Mouse (Mus musculus) midbrain, postnatal 0 days (tissue): Measurements from ENCODE around the gene Nrarp. TPM values are rescaled to one million over a fixed set of nuclear protein-coding genes. Genes with fewer than 3 reads are reported as not detected.

Experiments
- ATAC-seq: fragments of 200-750 bp; cut with Nextera tagmentation; 2 replicates; pipeline ENCODE4 v1.8.0; 2017; ENCODE audit warnings: moderate number of reproducible peaks, mild to moderate bottlenecking, moderate TSS enrichment, moderate library complexity; ENCODE audit not compliant: low FRiP score
- DNase-seq: peaks from one replicate; pipeline ENCODE4 v3.0.0-alpha.2; 2015; ENCODE audit warnings: low spot score
- H3K27ac ChIP-seq: fragments of 300-500 bp; sonication (generic); 2 replicates; pipeline ENCODE4 v1.5.1; 2014; ENCODE audit warnings: low read depth, mild to moderate bottlenecking, low read length, mixed read lengths
- H3K27me3 ChIP-seq: fragments of 300-500 bp; sonication (generic); 2 replicates; pipeline ENCODE4 v1.6.1; 2014; ENCODE audit warnings: low read length, control low read depth, mixed read lengths; ENCODE audit not compliant: insufficient read depth
- H3K36me3 ChIP-seq: fragments of 300-500 bp; sonication (generic); 2 replicates; pipeline ENCODE4 v1.6.1; 2014; ENCODE audit warnings: low read length, control low read depth, mixed read lengths; ENCODE audit not compliant: insufficient read depth
- H3K4me1 ChIP-seq: fragments of 300-500 bp; sonication (generic); 2 replicates; pipeline ENCODE4 v1.6.1; 2014; ENCODE audit warnings: mild to moderate bottlenecking, control low read depth, antibody characterized with exemption, low read length, mixed read lengths; ENCODE audit not compliant: insufficient read depth
- H3K4me2 ChIP-seq: fragments of 300-500 bp; sonication (generic); 2 replicates; pipeline ENCODE4 v1.6.1; 2014; ENCODE audit warnings: low read depth, mild to moderate bottlenecking, low read length, mixed read lengths; ENCODE audit not compliant: poor library complexity, severe bottlenecking
- H3K4me3 ChIP-seq: fragments of 300-500 bp; sonication (generic); 2 replicates; pipeline ENCODE4 v1.5.1; 2014; ENCODE audit warnings: low read depth, mild to moderate bottlenecking, low read length, moderate library complexity
- H3K9ac ChIP-seq: fragments of 300-500 bp; sonication (generic); replicated peaks from 2 replicates; pipeline ENCODE4 v1.6.1; 2014; ENCODE audit warnings: mild to moderate bottlenecking, low read length, moderate library complexity, mixed read lengths; ENCODE audit not compliant: poor library complexity, severe bottlenecking
- H3K9me3 ChIP-seq: fragments of 300-500 bp; sonication (generic); 2 replicates; pipeline ENCODE4 v1.6.1; 2016; ENCODE audit warnings: low read length, control low read depth
- CTCF ChIP-seq: IDR thresholded peaks from 2 replicates; pipeline ENCODE4 v1.5.1; 2016; ENCODE audit warnings: antibody characterized with exemption, mild to moderate bottlenecking
- WGBS: fragments of 180-500 bp; shearing (Covaris S2); extraction: QIAGEN DNeasy Blood & Tissue Kit; methylation state at CpG from one replicate; pipeline ENCODE4 v1.1.7; 2014; 5-methylcytosine and 5-hydroxymethylcytosine counted together
- polyA plus RNA-seq: library from polyadenylated mRNA; unstranded; fragments of >200 nt; fragmentation: Nextera tagmentation; extraction: Ambion mirVana; gene quantifications from 2 replicates; pipeline ENCODE4 v1.2.1, GENCODE M21; 2015
- total RNA-seq: library from RNA; depleted of rRNA; stranded (reverse); fragments of >200 nt; gene quantifications from 2 replicates; pipeline ENCODE4 v1.2.3, GENCODE M21; 2014

Gene Nrarp
- total and polyA plus RNA-seq, 2 experiments from 2014 or later = 16.1 to 49.2 TPM

DNA sequence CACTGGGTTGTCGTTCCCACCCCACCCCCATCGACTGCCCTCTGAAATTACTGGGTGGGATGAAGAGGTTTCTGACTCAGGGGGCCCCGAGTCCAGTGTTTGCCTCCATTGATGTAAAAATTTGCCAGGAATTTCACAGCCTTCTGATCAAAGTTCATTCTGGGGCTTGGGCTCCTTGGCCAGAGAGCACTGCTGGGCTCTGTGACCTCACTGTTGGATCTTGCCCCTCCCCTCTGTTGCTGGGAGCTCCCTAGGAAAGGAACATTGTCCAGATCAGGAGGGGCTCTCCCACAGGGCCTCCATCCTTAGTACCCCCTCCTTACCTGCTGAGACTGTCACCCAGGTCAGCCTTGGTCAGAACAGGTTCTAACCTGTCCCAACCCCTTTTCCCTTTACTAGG, 33.9 kb downstream of the Nrarp start, which contains the start of gene Stpg3:
TSS of gene Stpg3 (minus strand) at position 194 of the 400 bp plus-strand sequence.
- Histone ChIP-seq H3K27me3 (no peaks in the 10 kb centered on the region), H3K9me3 (no peaks in the 10 kb centered on the region), H3K36me3 (no peaks in the 10 kb centered on the region), H3K4me2 (no peak within 1 kb of the TSS), H3K9ac (no peak within 1 kb of the TSS), H3K4me1 (peaks cover 12% of the 10 kb centered on the region; the same call in 1 of the 2 replicates), H3K27ac (no peak within 1 kb of the TSS), H3K4me3 (no peak within 1 kb of the TSS)
- 71% methylated on average over 3 of the region's 3 CpGs for WGBS
- ATAC-seq (no peak), DNase-seq (no peak)
- no peak for TF ChIP-seq CTCF

DNA sequence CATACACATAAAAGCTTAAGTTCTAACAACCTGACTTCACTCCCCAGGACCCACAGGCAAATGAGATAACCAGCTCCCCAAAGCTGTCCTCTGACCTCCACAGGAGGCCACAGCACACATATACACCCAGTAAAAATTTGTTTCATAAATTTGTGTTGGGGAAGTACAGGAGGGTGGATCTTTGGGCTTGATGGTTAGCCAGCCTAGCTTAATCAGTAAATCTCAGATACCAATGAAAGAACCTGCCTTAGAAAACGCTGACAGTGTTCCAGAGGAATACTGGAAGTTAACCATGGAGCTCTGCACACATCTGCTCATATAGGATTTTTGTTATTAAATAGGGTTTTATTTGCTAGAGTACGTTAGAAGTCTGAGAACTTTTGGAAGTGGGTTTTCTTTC, 37.1 kb downstream of the Nrarp start:
- Histone ChIP-seq H3K36me3 (peaks cover 6% of the 10 kb centered on the region; the same call in 1 of the 2 replicates), H3K4me3 (no peak overlapping the region), H3K9ac (no peak overlapping the region), H3K4me2 (no peak overlapping the region), H3K9me3 (no peaks in the 10 kb centered on the region), H3K27ac (no peak overlapping the region), H3K27me3 (no peaks in the 10 kb centered on the region), H3K4me1 (no peaks in the 10 kb centered on the region)
- ATAC-seq = no peak
- no peak for TF ChIP-seq CTCF
- WGBS = 60% methylated on average over 2 of the region's 2 CpGs
- no peak for DNase-seq

DNA sequence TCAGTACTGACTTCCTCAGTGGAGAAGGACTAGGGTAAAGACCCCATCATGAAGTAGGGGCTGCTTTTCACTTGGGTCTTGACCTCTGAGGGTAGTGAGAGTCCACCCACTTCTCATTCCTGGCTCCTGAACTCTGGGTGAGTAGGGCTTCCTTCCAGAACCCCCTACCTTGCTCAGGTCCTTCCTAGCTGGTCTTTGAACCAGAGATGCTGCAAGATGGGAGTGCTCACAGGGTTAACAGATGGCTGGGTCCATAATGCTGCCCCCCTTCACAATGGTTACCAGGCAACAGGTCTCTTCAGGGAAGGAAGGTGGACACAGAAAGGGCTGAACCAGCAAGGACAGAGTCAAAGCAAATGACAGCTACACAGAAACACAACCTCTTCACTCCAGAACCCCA, 37.9 kb downstream of the Nrarp start, which contains the start of gene Fam166a:
TSS of gene Fam166a (plus strand) at position 301 of the 400 bp plus-strand sequence.
- H3K27me3 ChIP-seq = no peaks in the 10 kb centered on the region
- no peak within 1 kb of the TSS for H3K4me3 ChIP-seq
- H3K9me3 ChIP-seq = no peaks in the 10 kb centered on the region
- H3K4me1 ChIP-seq = peaks cover 3% of the 10 kb centered on the region; the same call in 1 of the 2 replicates
- H3K36me3 ChIP-seq = peaks cover 6% of the 10 kb centered on the region; the same call in 1 of the 2 replicates
- DNase-seq = no peak
- H3K9ac ChIP-seq = no peak within 1 kb of the TSS
- no peak within 1 kb of the TSS for H3K4me2 ChIP-seq
- ATAC-seq = no peak
- H3K27ac ChIP-seq = no peak within 1 kb of the TSS
- TF ChIP-seq CTCF = no peak

DNA sequence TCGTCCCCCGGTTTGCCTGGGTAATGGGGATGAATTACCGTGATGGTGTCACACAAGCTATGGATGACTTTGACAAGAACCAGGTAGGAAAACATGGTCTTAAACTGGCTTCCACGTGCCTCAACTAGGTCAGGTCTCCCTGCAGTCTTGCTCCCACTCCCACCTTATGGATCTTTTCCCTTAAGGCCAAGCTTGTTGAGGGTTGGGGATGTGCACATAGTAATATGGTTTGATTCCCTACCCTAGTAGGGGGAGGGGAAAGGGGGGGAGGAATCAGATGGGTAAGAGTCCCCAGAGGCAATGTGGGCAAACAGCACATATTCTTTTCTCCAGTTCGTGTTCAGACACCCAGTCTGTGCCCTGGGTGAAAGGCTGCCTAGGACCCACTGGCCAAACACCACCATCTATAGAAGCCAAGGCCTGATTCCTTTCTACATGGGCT, 40.8 kb downstream of the Nrarp start:
- no peak for ATAC-seq
- DNase-seq = no peak
- peaks cover 6% of the 10 kb centered on the region; the same call in 1 of the 2 replicates for H3K4me1 ChIP-seq
- H3K9me3 ChIP-seq = no peaks in the 10 kb centered on the region
- peaks cover 6% of the 10 kb centered on the region; the same call in 1 of the 2 replicates for H3K36me3 ChIP-seq
- no peak overlapping the region for H3K9ac ChIP-seq
- no peak for TF ChIP-seq CTCF
- H3K27me3 ChIP-seq = no peaks in the 10 kb centered on the region
- 72% methylated on average over 5 of the region's 5 CpGs for WGBS
- H3K4me2 ChIP-seq = no peak overlapping the region
- no peak overlapping the region for H3K27ac ChIP-seq
- H3K4me3 ChIP-seq = no peak overlapping the region

DNA sequence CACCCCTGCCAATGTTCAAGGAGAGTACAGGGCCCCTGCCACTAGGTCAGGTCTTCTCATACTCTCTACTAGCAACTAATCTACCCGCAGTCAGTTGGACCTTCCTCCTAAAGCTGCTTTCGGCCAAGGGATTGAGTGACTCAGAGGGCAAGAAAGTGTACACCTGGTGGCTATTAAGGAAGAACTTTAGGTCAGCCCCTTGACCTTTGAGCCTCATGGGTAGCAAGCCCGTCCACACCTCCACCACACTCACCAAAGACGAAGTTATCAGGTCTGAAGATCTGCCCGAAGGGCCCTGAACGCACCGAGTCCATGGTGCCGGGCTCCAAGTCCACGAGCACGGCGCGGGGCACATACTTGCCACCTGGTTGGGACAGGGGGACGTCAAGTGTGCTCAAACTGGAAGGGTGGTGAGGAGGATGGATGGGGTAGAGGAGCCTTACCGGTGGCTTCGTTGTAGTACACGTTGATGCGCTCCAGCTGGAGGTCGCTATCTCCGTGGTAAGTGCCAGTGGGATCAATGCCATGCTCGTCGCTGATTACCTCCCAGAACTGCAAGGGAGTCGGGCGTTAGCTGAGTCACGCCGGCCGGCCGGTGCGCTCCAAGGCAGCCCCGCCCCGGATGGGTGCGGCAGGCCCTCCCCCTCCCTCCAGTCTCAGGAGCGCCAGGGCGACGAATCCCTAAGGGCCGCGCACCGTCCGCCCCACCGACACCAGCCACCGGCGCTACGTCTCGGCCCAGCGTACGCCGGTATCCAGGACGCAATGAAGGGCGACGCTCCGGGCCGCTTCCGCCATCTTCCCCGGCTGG, 43.3 kb downstream of the Nrarp start:
- TF ChIP-seq CTCF = no peak
- peak overlapping the region; percentile 85 for H3K27ac ChIP-seq
- H3K9ac ChIP-seq = peak overlapping the region; percentile 89
- H3K4me3 ChIP-seq = peak overlapping the region; percentile 85
- peaks cover 6% of the 10 kb centered on the region; the same call in 1 of the 2 replicates for H3K4me1 ChIP-seq
- DNase-seq = peak; percentile 52
- no peaks in the 10 kb centered on the region for H3K9me3 ChIP-seq
- peaks cover 6% of the 10 kb centered on the region; the same call in 1 of the 2 replicates for H3K36me3 ChIP-seq
- peak; percentile 6; the same call in 1 of the 2 replicates for ATAC-seq
- 2% methylated on average over 51 of the region's 53 CpGs for WGBS
- no peaks in the 10 kb centered on the region for H3K27me3 ChIP-seq
- H3K4me2 ChIP-seq = peak overlapping the region; percentile 86

DNA sequence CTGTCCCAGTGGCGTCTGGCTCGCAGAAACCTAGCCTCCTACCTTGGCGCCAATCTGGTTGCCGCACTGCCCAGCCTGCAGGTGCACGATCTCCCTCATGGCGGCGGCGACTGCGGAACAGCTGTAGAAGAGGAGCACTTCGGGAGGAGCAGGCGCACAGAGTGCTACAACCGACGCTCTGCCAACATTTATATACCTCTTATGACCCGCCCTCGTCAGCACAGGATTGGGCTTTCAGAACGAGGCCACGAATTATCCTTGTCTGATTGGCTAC, 43.9 kb downstream of the Nrarp start, which contains the start of gene Tubb4b:
TSS of gene Tubb4b (minus strand) at position 211 of the 274 bp plus-strand sequence.
- TF ChIP-seq CTCF = peak; percentile 49
- peaks cover 6% of the 10 kb centered on the region; the same call in 1 of the 2 replicates for H3K4me1 ChIP-seq
- 0% methylated on average over 17 of the region's 17 CpGs for WGBS
- peak within 1 kb of the TSS; percentile 86 for H3K4me2 ChIP-seq
- peaks cover 6% of the 10 kb centered on the region; the same call in 1 of the 2 replicates for H3K36me3 ChIP-seq
- no peak for ATAC-seq
- H3K27ac ChIP-seq = peak within 1 kb of the TSS; percentile 87
- H3K27me3 ChIP-seq = no peaks in the 10 kb centered on the region
- no peak for DNase-seq
- H3K9me3 ChIP-seq = no peaks in the 10 kb centered on the region
- H3K9ac ChIP-seq = peak within 1 kb of the TSS; percentile 89
- peak within 1 kb of the TSS; percentile 85 for H3K4me3 ChIP-seq
